Mouse (Mus musculus) ES-Bruce4 (cell line): ENCODE results near the gene Aif1l.

ENCODE experiments used
- CTCF ChIP-seq: IDR thresholded peaks from one replicate; pipeline ENCODE4 v1.8.1; 2011; ENCODE audit warnings: low read depth, low read length
- POLR2A ChIP-seq: IDR thresholded peaks from one replicate; pipeline ENCODE4 v1.8.1; 2011; ENCODE audit warnings: low read length; ENCODE audit not compliant: insufficient read depth

DNA sequence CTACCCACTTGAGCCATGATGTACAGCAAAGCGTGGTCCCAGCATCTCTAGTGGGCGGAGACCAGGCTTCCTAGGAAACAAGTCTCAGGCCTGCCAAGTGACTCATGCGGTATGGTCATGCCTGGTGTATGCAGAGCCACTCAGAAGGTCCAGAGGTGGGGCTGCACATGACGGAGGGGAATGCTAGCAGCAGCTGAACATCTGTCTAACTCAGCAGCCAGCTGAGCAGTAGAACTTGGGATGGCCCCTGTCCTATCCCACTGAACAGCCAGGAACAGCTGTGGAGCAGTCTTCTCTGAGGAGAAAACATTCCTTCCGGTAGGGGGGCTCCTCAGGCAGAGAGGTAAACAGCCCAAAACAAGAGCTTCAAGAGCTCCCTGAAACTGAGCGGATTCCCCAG lies 1.5 kb upstream of the Aif1l start:
- no peak for TF ChIP-seq CTCF
- no peak for TF ChIP-seq POLR2A
